Mouse (Mus musculus) retina, postnatal 1 day (tissue): ENCODE measurements around the gene Trio.

Experiments used
- DNase-seq: peaks from one replicate; pipeline ENCODE4 v3.0.0-alpha.2; 2012

Gene Trio

DNA sequence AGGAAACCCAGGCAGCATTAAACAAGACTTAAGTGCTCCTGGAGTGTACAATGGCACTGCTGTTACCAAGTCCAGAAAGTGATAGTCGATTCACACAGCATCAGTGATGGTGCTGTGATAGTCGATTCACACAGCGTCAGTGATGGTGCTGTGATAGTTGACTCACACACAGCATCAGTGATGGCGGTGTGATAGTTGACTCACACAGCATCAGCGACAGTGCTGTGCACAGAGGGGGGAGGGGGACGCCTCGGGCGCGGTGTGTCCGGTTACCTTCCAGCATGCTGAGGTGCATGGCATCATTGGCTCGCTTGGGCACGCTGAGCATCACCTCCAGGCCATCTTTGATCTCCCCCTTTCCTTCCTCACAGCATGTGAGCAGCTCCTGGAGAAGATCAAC is 200.3 kb downstream of the Trio start:
- no peak for DNase-seq

DNA sequence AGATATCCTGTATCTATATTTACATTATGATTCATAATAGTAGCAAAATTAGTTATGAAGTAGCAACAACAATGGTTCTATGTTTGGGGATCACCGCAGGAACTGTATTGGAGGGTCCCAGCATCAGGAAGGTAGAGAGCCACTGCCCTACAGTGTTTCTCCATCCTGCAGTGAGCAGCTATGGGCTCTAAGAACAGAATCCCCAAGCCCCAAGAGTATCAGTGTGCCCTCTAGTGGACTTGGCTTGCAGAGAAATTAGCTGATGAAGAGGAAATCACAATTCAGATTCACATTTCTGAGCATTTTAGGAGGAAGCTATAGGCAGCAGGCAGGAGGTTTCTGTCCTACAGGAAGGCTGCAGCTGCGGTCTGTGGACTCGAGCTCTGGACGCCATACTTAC is 202.1 kb downstream of the Trio start:
- DNase-seq = peak; percentile 58

GRCm38 (mm10) chr15:27822461-27822860 is 203.2 kb downstream of the Trio start:
- DNase-seq = no peak

DNA sequence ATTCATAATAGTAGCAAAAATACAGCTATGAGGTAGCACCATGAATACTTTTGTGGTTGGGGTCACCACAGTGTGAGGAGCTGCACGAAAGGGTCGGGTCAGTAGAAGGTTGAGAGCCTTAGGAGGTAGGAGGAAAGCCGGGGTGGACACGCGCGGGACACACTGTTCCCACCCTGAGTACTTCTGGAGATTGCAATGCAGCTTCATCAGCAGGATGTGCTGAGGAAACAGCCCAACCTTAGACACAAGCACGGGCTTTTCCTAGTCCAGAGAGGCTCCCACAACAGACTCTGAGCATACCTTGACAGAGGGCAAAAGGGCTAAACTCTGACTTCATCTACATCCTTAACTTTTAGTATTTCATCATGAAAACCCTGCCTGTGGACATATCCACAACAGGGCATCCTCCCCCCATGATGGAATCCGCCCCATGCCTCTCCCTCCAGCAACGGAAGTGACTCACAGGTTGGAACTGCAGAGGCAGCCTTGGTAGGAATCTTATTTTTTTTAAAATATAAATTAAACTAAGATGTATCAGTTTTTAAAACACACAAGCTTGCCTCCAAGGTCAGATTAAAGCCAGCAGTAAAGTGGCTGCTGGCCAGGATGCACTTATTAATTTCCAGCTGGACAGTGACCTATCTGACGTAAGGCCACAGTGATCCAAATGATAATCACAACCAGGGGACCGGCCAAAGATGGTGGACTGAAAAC is 203.8 kb downstream of the Trio start:
- DNase-seq = no peak

GRCm38 (mm10) chr15:27817096-27817495 is 208.6 kb downstream of the Trio start:
- DNase-seq = no peak

DNA sequence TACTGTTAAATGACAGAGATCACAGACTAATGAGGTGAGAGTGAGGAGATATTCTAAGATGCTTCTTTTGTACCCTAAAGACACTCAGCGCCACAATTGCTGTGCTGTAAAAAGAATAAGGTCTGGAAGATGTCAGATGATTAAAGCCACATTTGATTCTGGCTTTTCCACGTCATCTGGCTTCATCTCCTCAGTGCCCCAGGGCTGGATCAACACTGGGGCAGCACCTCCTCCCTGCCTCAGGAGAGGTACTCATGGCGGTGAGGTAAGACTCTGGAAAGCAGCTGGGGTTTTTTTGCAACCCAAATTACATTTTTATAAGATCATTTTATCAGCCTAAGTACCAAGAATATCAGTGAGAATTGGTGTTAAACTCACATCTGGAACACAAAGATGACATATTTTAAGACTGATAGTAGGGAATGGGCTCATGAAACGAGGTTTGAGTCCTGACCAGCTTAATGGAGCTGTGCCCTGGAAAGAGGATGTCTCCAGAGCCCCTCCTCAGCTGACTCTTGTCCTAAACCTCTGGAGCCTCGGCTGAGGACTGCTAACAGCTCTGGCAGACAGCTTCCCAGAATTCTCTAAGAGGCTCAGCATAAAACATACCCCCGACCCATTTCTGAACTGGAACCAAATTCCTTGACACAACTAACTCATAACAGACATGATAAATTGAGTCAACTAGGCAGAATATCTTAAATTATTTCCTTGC is 210.8 kb downstream of the Trio start:
- no peak for DNase-seq

GRCm38 (mm10) chr15:27810793-27811488 is 214.7 kb downstream of the Trio start:
- no peak for DNase-seq

DNA sequence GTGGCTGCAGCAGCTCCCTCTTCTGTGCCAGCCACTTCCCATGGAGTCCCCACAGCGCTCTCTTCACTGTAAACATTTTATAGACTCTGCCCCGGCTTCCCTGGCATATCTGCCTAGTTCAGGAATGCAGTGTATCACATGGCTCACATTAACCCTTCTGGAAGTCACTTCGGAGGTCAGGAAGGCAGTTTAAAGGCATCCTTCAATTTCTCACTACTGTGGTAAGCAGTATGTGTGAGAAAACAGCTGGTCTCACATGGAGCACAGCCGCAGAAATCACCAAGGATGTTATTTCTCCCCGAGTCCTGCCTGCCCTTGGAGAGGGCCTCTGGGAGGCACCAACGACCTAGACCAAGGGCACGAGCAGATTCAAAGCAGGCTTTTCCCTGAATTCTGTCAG is 215.4 kb downstream of the Trio start:
- DNase-seq = no peak

DNA sequence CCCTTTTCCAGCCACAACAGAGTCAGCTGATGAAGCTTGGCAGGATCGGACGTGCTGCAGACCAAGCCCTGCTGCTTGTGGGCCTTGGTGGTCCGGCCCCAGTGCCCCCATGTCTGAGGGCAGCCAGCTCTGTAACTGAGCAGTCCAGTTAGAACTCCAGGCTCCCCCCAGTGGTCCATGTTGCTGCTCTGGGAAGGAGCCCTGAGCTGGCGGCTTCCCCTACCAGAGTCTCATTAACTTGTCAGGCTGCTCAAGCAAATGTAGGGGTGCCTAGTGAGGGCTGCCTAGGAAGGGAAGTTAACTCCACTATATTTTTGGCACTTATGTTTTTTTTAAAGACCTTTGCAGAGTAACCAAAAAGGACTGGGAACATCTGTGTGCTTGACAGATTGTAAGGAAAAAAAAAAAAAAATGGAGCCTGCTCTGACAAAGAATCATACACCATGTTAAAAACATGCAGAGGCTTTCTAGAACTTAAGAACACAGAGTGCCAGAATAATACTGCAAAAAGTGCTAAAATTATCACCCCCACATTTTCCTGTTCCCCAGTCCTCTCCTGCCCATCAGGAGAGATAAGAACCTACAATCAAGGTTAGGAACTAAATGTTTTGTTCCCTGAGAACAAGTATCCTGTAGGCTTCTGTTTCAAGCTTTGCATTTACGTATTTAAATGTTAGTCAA is 216.9 kb downstream of the Trio start:
- peak; percentile 31 for DNase-seq

- no peak for DNase-seq
Observed at GRCm38 (mm10) chr15:27806219-27806618, 219.4 kb downstream of the Trio start.

DNA sequence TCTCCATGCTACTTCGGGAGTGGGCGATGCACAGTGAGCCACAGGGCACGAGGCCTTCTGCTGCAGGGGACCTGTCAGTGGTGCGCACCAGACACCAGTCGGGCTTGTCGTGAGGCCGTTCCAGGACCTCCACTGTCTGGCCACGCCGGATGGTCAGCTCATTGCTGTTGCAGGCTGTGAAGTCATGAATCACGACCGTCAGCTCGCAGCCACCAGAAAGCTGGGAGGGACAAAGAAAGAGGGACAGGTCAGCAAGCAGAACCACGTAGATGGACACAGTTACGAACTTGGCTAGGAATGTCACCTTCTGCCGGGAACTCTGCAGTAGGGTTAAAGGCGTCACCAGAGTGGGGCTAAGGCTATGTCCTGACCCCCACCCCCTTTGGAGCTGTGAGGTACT is 220.0 kb downstream of the Trio start:
- DNase-seq = no peak

DNA sequence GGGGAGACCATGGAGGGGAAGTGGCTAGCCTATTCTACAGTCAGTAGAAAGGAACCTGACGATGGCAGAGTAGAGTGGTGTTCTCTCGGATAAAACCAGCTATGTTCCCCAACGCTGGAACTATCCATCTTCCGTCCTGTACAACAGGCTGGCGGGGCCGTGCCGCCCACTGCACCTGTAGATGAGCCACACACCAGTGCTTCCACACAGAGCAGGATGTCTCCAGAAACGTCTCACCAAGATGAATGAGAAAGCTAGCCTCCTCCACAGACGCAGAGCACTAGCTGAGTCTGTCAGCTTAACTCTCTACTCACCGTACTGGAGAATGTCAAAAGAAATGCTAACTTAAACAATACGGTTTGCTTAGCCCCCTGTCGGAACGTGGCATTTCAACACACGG is 221.2 kb downstream of the Trio start:
- DNase-seq = no peak

DNA sequence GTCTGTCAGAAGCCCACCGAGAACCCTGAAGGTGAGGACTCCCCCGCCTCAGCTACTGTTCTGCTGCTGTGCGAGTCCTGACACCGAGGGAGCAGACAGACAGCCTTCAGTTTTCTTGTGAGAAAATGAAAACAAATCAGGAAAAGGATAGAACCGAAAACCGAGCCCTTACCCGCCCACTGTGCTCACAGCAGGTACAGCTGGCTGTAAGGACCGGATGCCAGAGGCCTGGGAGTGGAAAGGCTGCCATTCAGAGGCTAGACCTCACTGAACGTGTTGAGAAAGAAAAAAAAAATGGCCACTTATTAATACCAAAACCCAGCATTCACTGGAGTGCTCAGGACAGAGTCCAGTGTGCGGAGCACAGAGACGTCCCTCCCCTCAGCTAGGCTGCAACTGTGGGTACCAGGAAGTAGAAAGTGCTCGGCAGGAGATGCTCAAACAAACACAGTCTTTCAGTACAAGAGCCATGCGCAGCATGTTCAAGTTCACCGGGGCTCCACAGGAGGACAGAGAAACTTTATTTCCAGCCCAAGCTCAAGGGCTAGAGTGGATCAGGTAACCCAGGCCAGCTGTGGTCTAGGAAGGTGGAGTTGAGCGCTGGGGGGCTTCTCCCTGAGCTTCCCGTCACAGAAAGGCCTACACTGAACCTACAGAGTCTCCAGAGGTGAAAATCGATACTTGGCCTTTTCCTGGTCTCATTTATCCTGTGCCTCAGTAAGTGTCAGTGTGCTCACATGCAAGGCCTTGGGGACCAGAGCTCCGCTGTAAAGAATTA is 221.9 kb downstream of the Trio start:
- DNase-seq = no peak

- DNase-seq = no peak
Observed at GRCm38 (mm10) chr15:27802243-27802642, 223.4 kb downstream of the Trio start.

GRCm38 (mm10) chr15:27801177-27801576 is 224.5 kb downstream of the Trio start:
- DNase-seq = no peak

DNA sequence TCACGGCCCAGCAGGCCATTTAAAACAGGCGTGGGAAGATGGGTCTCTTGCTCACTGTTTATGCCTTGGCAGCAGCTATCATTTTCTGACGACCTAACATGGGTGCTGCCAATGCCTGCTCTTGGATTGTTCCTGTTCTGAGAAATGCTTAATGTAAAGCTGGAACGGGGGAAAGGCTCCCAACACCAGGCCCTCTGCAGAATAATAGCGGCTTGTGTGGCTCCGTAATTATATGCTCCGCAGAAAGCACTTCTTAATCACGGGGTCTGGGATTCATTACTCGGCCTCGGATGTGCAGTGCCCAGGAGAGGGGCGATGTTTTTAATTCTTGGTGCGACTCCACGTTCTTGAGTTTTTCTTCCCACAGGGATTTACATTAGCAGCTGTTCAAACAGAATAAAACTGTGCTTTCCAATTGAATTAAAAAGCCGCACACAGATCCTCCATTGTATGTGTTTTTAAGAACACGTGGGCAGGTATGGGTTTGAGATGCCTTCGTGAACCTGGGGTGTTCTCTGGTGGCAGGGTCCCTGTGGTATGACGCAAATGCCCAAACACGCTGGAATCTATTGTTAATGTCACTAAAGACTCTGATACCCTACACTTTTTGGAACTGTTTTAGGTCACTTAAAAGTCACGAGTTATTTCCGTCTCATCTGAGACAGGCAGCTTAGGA is 228.0 kb downstream of the Trio start:
- no peak for DNase-seq

- DNase-seq = no peak
Observed at GRCm38 (mm10) chr15:27796868-27797222, 228.8 kb downstream of the Trio start.

- no peak for DNase-seq
Observed at GRCm38 (mm10) chr15:27795942-27796867, 229.4 kb downstream of the Trio start.

GRCm38 (mm10) chr15:27793284-27793683 is 232.4 kb downstream of the Trio start:
- no peak for DNase-seq

DNA sequence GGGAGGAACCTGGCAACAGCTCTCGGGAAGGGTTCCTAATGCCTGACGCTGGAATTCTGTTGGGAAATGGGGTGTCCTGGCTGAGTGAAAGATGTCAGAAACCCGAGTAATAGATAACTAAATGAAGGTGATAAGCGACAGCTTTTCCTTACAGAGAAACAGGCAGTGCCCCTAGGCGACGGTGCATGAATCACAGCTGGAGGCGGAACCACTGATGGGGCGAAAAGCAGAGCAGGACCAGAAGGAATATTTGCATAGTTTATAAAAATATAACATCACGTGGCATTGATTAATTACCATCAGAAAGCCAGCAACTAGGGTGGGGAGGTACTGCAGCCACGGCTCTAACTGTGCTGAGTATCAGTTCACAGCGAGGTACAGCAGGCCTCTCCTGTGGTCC is 233.2 kb downstream of the Trio start:
- DNase-seq = no peak

- no peak for DNase-seq
Observed at GRCm38 (mm10) chr15:27791141-27791540, 234.5 kb downstream of the Trio start.
